Mouse (Mus musculus) kidney, postnatal 0 days (tissue): ENCODE data around the gene Strada. TPM values are rescaled to one million over a fixed set of nuclear protein-coding genes. Genes with fewer than 3 reads are reported as not detected.
A peak's percentile ranks its signal among the peaks of the same experiment; 100 is the strongest.
"Not testable (repeated sequence)": the region's sequence is repeated elsewhere in the genome, so short reads cannot be mapped to it uniquely, and the experiment has no call there.

ENCODE experiments used
- ATAC-seq: fragments of 200-750 bp; cut with Nextera tagmentation; replicated peaks from 2 replicates; pipeline ENCODE4 v1.8.0; 2017; ENCODE audit warnings: low read depth, moderate number of reproducible peaks, moderate TSS enrichment, moderate library complexity; ENCODE audit not compliant: low FRiP score
- DNase-seq: peaks from one replicate; pipeline ENCODE4 v3.0.0-alpha.2; 2016; ENCODE audit warnings: low spot score
- H3K27ac ChIP-seq: fragments of 300-500 bp; sonication (generic); 2 replicates; pipeline ENCODE4 v1.5.1; 2014; ENCODE audit warnings: mild to moderate bottlenecking
- H3K27me3 ChIP-seq: fragments of 300-500 bp; sonication (generic); 2 replicates; pipeline ENCODE4 v1.6.1; 2014; ENCODE audit warnings: low read length, mixed read lengths; ENCODE audit not compliant: insufficient read depth
- H3K36me3 ChIP-seq: fragments of 300-500 bp; sonication (generic); 2 replicates; pipeline ENCODE4 v1.6.1; 2014; ENCODE audit warnings: low read length, mixed read lengths; ENCODE audit not compliant: insufficient read depth
- H3K4me1 ChIP-seq: fragments of 300-500 bp; sonication (generic); replicated peaks from 2 replicates; pipeline ENCODE4 v1.6.1; 2014; ENCODE audit warnings: antibody characterized with exemption, low read length, mixed read lengths; ENCODE audit not compliant: insufficient read depth
- H3K4me2 ChIP-seq: fragments of 300-500 bp; sonication (generic); 2 replicates; pipeline ENCODE4 v1.6.1; 2014; ENCODE audit warnings: mild to moderate bottlenecking, low read length, moderate library complexity, mixed read lengths
- H3K4me3 ChIP-seq: fragments of 300-500 bp; sonication (generic); replicated peaks from 2 replicates; pipeline ENCODE4 v1.5.1; 2014; ENCODE audit warnings: low read depth, low read length
- H3K9ac ChIP-seq: fragments of 300-500 bp; sonication (generic); 2 replicates; pipeline ENCODE4 v1.6.1; 2014; ENCODE audit warnings: low read depth, low read length
- H3K9me3 ChIP-seq: fragments of 300-500 bp; sonication (generic); replicated peaks from 2 replicates; pipeline ENCODE4 v1.6.1; 2016; ENCODE audit warnings: low read length, inconsistent platforms, mixed read lengths
- CTCF ChIP-seq: IDR thresholded peaks from 2 replicates; pipeline ENCODE4 v1.5.1; 2016; ENCODE audit warnings: antibody characterized with exemption, low read depth, mild to moderate bottlenecking, moderate library complexity
- WGBS: fragments of 180-500 bp; shearing (Covaris S2); extraction: QIAGEN DNeasy Blood & Tissue Kit; methylation state at CpG from one replicate; pipeline ENCODE4 v1.1.7; 2014; 5-methylcytosine and 5-hydroxymethylcytosine counted together
- polyA plus RNA-seq: library from polyadenylated mRNA; unstranded; fragments of >200 nt; fragmentation: Nextera tagmentation; extraction: Ambion mirVana; gene quantifications from 2 replicates; pipeline ENCODE4 v1.2.1, GENCODE M21; 2015

The Strada gene
- 19.9 and 21.6 TPM in 2 replicates for polyA plus RNA-seq

DNA sequence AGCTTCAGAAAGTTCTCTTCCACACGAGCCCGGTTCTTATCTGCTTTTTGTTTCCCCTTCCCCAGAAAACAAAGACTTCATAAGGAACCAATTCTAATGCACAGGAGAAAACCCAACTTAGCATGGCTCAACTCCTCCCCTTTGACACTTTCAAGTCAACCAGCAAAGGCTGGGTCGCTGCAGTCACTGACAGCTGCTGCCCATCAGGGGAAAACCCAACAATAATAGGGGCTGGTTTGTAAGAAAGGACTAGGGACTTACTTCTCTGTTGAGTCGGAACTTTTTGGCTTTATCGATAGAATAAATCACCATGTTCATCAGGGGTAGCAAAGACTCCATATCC, at the start of gene Strada:
Strada (minus strand) TSS at position 46 of the 343 bp plus-strand sequence.
- Histone ChIP-seq H3K27me3 (no peaks in the 10 kb centered on the region), H3K9ac (no peak within 1 kb of the TSS), H3K27ac (no peak within 1 kb of the TSS), H3K4me3 (no peak within 1 kb of the TSS), H3K4me1 (no peaks in the 10 kb centered on the region), H3K9me3 (no peaks in the 10 kb centered on the region), H3K36me3 (peaks cover 38% of the 10 kb centered on the region), H3K4me2 (no peak within 1 kb of the TSS)
- TF ChIP-seq CTCF, result no peak
- ATAC-seq, result no peak
- no peak for DNase-seq
- WGBS, result 82% methylated on average over 5 of the region's 5 CpGs

- H3K9me3 ChIP-seq, result no peaks in the 10 kb centered on the region
- WGBS, result 80% methylated on average over 7 of the region's 7 CpGs
- H3K4me2 ChIP-seq, result no peak overlapping the region
- no peak overlapping the region for H3K4me3 ChIP-seq
- ATAC-seq (no peak), DNase-seq (no peak)
- H3K4me1 ChIP-seq, result no peaks in the 10 kb centered on the region
- no peak for TF ChIP-seq CTCF
- peaks cover 68% of the 10 kb centered on the region for H3K36me3 ChIP-seq
- H3K9ac ChIP-seq, result no peak overlapping the region
- H3K27me3 ChIP-seq, result no peaks in the 10 kb centered on the region
- no peak overlapping the region for H3K27ac ChIP-seq
Observed at GRCm38 (mm10) chr11:106249326-106249725, 47.4 kb upstream of the Strada start.

DNA sequence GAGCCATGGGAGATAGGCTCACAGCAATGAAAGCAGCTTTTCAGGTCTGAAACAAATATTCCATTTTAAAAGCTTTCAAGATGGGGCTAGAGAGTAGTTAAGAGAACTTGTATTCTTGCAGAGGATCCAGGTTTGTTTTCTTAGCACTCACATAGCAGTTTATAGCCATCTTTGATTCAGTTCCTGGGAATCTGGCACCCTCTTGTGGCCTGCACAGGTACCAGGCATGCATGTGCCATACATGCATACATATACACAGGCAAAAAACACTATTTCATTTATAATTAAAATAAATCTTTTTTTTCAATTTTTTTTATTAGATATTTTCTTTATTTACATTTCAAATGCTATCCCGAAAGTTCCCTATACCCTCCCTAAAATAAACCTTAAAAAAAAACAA, 44.9 kb upstream of the Strada start:
- no peak overlapping the region for H3K4me2 ChIP-seq
- H3K9ac ChIP-seq, result no peak overlapping the region
- DNase-seq (peak; percentile 14), ATAC-seq (no peak)
- 92% methylated on average over 1 of the region's 1 CpGs for WGBS
- H3K27ac ChIP-seq, result no peak overlapping the region
- H3K9me3 ChIP-seq, result no peaks in the 10 kb centered on the region
- H3K27me3 ChIP-seq, result no peaks in the 10 kb centered on the region
- no peak overlapping the region for H3K4me3 ChIP-seq
- peak; percentile 55 for TF ChIP-seq CTCF
- peaks cover 80% of the 10 kb centered on the region for H3K36me3 ChIP-seq
- no peaks in the 10 kb centered on the region for H3K4me1 ChIP-seq

DNA sequence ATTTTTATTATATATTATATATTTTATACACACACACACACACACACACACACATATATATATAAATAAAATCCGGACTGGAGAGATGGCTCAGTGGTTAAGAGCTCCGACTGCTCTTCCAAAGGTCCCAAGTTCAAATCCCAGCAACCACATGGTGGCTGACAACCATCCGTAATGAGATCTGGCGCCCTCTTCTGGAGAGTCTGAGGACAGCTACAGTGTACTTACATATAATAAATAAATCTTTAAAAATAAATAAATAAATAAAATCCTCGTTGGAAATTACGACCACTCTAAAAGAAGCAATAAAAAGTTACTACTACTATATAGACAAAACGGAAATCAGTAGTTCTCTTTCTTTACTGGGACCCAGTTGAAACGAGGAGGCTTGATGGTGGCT, 32.0 kb upstream of the Strada start:
- peaks cover 36% of the 10 kb centered on the region for H3K36me3 ChIP-seq
- H3K27ac ChIP-seq, ATAC-seq, H3K27me3 ChIP-seq, H3K9ac ChIP-seq, H3K9me3 ChIP-seq, H3K4me2 ChIP-seq, H3K4me1 ChIP-seq, DNase-seq, H3K4me3 ChIP-seq: not testable (repeated sequence)
- TF ChIP-seq CTCF, result peak; percentile 51
- WGBS, result 73% methylated on average over 8 of the region's 8 CpGs

DNA sequence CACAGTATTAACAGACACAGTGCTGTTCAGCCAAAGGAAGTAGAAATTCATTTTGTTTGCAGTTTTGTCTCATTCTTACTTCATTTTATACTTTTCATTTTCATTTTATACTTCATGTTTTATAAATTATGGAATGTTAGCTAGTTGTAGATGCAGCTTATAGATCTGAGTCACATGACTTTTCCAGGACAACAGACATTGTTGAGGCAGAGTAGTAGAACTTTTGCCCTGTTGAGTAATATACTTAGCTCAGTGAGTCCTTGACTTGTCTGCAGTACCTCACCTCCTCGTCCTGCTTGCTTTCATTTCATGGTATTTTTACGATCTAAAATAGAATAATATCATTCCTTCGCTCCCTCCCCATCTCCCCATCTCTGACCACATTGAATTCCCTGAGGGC, 18.6 kb upstream of the Strada start:
- Histone ChIP-seq H3K27ac (no peak overlapping the region), H3K4me3 (no peak overlapping the region), H3K9me3 (no peaks in the 10 kb centered on the region), H3K4me1 (no peaks in the 10 kb centered on the region; the same call in 1 of the 2 replicates), H3K4me2 (no peak overlapping the region), H3K36me3 (peaks cover 6% of the 10 kb centered on the region; the same call in 1 of the 2 replicates), H3K9ac (no peak overlapping the region), H3K27me3 (no peaks in the 10 kb centered on the region)
- no peak for DNase-seq
- WGBS, result 87% methylated on average over 3 of the region's 3 CpGs
- TF ChIP-seq CTCF, result no peak
- no peak for ATAC-seq

DNA sequence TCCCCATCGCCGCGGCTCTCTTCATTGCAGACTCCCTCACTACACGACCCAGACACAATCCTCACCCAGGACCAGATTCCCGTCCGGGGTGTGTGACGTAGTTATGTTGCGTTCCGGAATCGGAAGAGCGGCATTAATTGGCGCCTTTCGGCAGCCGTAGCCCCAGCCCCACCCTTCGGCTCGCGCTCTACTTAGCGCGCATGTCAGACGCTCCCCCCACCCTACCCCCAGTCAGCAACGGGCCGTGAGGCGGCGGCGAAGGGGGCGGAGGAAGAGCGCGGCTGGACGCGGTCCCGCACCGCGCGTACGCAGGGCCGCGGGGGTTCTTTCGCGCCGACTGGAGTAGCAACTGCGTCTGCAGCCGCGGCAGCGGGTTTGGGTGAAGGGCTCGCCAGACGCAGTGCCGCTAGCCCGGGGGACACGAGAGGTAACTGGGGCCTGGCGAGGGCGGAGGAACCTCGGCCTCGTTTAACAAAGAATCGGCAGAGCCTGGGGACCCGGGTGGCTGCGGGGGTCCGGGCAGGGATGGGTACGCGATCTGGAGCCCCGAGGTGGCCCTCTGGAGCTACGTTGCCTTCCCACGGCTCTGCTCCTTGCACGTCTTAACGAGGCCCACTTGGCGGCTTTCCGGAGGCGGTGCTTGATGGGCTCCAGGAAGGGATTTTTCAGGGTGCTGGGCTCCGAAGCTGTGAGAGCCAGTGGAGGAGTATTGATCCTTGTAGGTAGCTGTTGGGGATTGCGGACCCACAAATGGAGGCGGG, 14.9 kb upstream of the Strada start, which contains the start of gene Ddx42:
Ddx42 (plus strand) TSS at position 197 of the 761 bp plus-strand sequence.
- Histone ChIP-seq H3K27me3 (no peaks in the 10 kb centered on the region), H3K4me3 (peak within 1 kb of the TSS; percentile 94), H3K4me2 (peak within 1 kb of the TSS; percentile 67), H3K27ac (peak within 1 kb of the TSS; percentile 96), H3K4me1 (peaks cover 6% of the 10 kb centered on the region), H3K9me3 (no peaks in the 10 kb centered on the region), H3K9ac (peak within 1 kb of the TSS; percentile 98), H3K36me3 (peaks cover 5% of the 10 kb centered on the region; the same call in 1 of the 2 replicates)
- no peak for TF ChIP-seq CTCF
- ATAC-seq (peak; percentile 94), DNase-seq (peak; percentile 97)
- under 1% methylated on average over 70 of the region's 70 CpGs for WGBS
